Mouse (Mus musculus): ENCODE results near the gene Draxin.

DNA sequence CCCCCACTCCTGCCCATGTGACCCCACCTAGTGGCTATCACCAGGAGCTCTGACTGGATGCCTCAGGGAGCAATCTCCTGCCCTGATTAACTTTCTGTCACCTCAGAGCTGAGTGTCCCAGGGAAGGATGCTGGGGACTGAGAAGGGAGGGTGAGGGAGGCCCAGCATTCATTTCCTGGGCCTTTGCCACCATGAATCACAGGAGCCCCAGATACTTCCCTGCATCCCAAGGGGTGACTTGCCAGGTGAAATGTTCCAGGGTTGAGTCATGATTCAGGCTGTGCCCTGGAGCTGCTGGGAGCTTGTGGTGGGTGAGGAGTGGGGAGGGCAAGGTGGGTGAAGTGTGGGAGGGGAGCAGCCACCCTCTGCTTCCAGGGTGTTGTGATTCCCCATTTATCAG is 47.2 kb upstream of the Draxin start:
- TF ChIP-seq CTCF (IDR thresholded peaks at IDR 0.05; ENCODE audit: low read depth) (no peak), EP300 (IDR thresholded peaks at IDR 0.05; ENCODE audit: low read depth) (no peak)
